Mouse (Mus musculus) yolk sac, embryonic 10.5 days (tissue): ENCODE measurements around the gene Ino80b.

ENCODE experiments used
- DNase-seq: peaks from one replicate; pipeline ENCODE4 v3.0.0-alpha.2; 2017; ENCODE audit warnings: low spot score

Gene Ino80b

DNA sequence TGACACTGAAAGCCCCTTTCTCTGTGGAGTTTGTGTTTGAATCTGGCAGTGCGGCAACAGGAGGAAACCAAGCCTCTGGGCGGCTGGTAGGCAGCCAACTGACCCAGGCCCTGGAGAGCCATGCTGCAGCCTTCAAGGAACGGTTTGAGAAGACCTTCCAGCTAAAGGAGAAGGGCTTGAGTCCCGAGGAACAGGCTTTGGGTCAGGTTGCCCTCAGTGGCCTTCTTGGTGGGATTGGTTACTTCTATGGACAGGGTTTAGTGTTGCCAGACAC is 8.1 kb downstream of the Ino80b start:
- DNase-seq = no peak

DNA sequence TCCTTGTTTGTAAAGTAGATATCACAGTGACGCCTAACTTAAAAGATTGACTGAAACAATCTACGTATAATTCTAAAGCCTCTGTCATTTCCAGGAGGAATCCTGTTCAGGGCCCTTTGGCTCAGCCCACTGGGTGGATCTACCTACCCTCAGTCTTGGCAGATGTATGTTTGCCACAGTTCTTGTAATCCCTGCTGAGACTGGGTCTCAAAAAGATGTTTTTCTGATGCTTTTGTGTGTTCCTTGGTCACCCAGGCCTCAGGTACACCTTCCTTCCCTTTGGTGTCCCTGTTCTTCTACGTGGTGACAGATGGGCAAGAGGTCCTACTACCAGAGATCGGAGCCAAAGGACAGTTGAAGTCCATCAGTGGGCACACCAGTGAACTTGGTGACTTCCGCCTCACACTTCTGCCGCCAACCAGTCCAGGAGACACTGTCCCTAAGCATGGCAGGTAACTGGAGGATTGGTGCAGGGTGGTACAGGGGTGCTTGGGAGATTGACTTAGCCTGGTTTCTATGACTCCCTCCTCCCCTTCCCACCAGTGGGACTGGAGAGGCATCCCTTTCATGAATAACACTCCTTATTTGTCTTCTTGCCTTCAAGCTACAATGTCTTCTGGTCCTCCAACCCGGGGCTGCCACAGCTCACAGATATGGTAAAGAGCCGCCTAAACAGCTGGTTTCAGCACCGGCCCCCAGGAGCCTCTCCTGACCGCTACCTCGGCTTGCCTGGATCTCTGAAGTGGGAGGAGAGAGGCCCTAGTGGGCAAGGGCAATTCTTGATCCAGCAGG is 8.7 kb downstream of the Ino80b start:
- DNase-seq = no peak

DNA sequence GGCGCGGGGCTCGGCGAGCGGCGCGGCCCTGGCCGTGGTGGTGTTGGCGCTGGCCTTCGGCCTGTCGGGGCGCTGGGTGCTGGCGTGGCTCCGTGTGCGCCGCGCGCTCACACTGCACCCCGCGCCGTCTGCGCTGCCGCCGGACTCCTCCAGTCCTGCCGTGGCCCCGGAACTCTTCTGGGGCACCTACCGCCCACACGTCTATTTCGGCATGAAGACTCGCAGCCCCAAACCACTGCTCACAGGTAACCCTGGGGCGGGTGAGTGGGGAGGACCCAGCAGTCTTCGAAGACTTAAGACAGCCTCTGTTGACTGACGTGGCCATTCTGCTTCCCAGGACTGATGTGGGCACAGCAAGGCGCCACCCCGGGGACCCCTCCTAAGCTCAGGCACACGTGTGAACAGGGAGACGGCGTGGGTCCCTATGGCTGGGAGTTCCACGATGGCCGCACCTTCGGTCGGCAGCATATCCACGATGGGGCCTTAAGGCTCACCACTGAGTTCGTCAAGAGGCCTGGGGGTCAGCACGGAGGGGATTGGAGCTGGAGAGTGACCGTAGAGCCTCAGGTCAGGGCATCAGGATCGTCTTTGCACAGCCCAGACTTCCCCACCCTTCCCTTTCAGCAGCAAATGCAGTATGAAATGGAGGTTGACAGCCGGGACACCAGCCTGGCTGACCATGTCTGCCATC is 9.4 kb downstream of the Ino80b start:
- no peak for DNase-seq

DNA sequence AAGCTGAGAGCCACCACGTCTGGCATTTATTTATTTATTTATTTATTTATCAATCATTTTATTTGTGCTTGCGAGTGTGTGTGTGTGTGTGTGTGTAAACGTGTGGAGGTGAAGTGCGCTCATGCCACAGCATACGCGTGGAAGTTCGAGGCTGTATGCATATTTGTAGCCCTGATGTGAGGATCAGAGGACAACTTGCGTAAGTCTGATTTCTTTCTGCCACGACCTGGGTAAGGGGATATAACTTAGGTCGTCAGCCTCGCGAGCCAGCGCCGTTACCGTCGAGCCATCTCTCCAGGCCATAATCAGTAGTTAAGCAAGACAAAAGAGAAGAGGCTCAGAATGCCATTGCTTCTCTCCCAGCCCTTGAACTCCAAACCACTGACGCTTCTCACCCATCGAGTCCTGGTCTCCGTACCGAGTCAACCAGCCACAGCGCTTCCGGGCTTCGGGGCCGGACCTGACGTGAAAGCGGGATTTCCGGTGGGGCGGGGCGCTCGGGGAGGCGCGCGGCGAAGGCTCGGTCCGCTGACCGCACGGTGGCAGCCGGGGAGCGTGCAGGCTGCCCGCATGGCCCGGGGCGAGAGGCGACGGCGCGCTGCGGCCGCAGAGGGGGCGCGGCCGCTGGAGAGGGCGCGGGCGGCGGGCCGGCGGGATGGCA is 10.1 kb downstream of the Ino80b start, which contains the start of gene Mogs:
Gene Mogs, plus strand, starts transcription at position 486 of the 661 bp plus-strand sequence.
- DNase-seq = peak; percentile 92

DNA sequence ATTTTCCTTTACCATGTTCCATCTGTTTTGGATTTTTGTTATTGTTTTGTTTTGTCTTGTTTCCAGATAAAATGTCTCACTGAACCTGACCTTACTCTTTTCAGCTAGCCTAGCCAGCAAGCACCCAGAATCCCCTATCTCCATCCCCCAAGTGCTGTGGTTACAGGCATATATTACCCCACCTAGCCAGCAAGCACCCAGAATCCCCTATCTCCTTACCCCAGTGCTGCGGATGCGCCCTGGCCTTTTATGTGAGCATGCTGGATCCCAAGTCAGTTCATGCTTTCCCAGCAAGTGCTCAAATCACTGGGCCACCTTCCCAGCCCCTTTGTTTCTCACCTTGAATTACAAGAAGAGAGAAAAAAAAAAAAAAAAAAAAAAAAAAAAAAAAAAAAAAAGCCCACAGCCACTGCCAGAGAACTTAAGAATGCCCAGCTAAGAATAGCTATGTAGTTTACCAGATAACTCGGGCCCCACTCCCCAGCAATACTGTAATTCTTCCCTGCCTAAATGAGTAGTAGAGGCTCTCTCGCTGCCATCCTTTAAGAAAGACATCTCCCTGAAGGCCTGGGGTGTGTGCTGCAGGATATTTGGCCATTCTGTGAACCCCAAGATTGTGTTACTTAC is 13.6 kb downstream of the Ino80b start:
- DNase-seq = no peak

DNA sequence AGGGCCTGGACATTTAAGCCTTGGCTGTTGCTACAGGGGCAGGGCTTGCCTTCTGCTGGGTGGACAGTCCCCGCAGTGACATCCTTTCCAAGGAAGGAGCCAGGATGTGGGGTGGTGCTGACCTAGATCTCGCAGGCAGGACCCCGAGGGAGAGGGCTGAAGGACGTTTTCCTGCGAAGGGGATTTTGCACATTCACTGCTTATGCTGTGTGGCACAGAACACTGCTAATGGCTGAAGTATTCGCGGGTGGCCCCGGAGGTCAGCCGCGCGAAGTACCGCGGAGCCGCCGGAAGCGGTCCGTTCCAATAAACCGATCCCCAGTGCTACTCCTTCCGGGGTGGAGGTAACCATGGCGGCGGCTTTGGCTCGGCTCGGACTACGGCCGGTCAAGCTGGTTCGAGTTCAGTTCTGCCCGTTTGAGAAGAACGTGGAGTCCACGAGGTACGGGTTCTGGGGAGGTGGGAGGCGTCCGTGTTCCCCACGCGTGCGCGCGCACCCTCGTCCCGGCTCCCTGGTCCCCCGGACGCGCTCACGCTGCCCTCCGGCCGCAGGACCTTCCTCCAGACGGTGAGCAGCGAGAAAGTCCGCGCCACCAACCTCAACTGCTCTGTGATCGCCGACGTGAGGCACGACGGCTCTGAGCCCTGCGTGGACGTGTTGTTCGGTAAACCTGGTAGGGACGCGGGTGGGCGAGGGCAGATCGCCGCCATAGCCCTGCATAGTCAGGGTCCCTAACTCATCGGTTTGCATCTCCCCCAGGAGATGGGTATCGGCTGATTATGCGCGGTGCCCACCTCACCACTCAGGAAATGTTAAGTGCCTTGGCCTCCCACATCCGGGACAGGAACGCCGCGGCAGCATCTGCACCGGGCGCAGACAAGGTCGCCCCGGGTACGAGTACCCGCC is 16.2 kb downstream of the Ino80b start, which contains the start of gene Mrpl53:
Gene Mrpl53, plus strand, starts transcription at position 279 of the 907 bp plus-strand sequence.
- DNase-seq = peak; percentile 83

DNA sequence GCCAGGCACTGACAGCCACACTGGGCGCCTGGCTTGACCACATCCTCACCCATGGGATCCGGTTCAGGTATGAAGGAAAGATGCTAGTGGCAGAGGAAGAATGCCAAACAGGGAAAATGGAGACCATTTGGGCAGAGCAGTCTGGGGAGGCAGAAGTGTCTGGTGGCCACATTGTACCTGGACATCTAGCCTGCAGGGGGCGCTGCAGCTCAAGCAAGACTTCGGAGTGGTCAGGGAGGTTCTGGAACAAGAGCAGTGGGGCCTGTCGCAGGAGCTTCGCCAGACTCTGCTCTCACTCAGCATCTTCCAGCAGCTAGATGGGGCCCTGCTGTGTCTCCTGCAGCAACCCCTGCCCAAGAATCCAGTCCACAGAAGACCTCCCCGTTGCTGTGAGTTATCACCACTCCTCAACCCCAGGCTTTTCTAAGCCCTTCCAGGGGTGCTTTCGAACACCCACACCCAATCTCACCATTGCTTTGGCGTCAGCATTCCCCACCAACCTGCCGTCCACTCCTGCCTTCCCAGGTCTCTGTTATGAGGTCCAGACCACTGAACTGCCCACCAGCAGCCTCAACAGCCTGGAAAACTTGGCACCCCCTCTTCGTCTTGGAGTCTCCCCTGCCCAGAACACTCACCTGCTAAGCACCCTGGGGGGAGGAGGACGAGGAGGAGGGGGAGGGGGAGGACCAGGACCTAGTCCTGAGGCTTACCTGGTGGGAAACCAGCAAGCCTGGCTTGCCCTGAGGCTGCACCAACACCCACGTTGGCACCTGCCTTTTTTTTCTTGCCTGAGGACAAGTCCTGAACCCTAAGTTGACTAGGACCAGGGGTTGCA is 17.4 kb downstream of the Ino80b start:
- DNase-seq = no peak

DNA sequence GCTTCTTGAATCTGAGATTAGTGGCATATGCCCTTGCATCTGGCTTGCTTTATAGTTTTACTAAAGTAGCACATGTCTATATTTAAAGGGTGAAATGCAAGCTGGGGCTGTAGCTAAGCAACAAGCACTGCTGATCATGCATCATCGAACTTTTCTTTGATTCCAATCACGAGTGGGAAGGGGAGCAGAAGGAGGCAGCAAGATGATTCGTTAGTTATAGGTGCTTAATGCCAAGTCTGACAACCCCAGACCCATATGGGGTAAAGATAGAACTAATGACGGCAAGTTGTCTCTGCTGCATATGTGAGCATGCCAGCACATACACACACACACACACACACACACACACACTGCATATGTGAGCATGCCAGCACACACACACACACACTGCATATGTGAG is 21.1 kb downstream of the Ino80b start:
- DNase-seq = no peak

DNA sequence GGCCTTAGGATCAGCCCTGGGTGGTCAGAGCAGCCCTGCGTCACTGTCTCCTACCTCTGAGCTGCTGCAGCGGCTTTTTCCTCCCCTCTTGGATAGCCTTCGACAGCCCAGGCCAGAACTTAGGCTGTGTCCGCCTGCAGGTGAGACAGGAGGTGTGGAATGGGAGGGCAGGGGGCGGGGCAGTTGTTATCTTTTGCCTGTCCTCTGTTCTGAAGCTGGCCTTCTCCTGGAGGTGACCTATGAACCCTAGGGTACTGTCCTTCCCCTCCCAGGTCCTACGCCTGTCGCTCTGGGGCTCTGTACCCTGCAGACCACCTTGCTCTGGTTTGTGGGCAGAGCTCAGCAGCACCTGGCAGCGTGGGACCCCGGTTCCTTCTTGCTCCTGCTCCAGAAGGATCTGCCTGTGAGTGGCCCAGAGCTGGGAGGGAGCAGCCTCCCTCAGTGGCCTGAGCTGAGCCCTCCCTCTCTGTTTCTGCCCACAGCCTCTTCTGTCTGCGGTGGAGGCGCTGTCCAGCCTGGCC is 22.0 kb downstream of the Ino80b start:
- peak; percentile 87 for DNase-seq

DNA sequence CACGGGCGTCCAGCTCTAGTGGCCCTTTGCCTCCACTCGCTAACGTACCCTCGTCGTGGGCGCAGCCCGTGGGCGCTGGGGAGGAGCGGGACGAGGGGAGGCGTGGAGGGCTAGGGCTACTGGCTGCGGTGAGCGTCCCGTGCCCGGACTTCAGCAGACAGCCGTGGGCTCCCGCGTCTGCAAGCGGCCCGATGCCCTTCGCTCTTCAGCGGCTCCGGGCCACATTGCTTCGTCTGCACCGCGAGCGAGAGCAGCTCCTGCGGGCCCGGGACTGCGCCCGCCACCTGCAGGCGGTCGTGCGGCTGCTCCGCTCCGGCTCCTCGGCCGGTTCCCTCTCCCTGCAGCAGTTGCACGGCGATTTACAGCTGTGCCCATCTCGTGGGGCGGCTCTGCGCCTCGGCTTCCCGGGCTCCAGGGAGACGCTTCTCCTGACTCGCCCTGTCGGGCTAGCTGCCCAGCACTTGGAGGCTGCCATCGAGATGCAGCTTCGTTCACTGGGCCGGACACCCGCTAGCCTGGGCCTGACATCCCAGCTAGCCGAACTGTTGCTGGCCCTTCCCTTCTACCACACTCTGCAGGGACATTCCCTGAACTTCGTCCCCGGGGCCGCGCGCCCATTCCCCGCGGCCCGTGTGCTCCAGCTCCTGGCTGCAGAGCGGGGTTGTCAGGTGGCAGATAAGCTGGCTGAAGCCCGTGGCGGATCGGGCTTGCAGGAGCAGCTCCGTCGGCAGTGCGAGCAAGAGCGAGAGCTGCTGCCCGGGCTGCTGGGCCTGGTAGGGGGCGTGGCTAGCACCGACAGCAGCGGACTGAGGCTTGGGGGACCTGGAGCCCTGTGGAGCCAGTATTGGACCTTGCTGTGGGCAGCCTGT is 23.3 kb downstream of the Ino80b start:
- peak; percentile 75 for DNase-seq

DNA sequence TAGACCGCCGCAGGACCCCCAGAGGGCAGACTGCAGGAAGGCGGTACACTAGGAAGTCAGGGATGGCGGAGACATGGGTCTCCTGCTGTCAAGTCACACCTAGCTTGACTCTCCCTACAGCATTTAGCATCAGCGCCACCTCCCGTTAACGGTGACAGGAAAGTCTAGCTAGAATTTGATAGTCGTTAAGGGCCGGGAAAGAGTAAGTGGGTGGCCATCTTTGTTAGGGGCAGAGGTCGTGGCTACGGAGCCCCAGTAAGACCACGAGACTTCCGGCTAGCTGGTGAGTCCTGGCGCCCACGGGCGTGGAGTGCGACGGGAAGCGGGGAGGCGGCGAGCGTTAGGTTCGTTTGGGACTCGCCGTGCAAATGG is 23.9 kb downstream of the Ino80b start, which contains the start of the genes Ccdc142 and Gm42688:
Gene Ccdc142, plus strand, starts transcription at position 286 of the 372 bp plus-strand sequence.
Gene Gm42688, plus strand, starts transcription at position 302 of the 372 bp plus-strand sequence.
- DNase-seq = peak; percentile 88

DNA sequence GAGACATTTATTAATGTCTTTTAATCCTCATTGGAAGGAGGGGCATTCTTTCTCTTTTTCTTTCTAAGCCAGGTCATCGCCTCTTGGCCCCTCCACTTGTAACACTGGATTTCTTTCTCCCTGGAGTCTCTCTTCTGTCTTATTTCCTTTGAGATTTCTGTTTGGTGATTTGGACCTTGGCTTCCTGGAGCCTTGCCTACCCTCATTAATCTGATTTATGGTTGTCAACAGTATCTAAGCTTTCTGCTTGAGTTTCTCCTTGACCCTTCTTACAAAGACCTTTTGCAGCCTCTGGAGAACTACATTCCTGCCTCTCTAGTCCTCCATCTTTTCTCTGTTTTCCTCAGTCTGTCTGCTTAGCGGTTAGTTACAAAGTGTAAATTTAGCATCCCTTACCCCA is 26.8 kb downstream of the Ino80b start:
- no peak for DNase-seq

DNA sequence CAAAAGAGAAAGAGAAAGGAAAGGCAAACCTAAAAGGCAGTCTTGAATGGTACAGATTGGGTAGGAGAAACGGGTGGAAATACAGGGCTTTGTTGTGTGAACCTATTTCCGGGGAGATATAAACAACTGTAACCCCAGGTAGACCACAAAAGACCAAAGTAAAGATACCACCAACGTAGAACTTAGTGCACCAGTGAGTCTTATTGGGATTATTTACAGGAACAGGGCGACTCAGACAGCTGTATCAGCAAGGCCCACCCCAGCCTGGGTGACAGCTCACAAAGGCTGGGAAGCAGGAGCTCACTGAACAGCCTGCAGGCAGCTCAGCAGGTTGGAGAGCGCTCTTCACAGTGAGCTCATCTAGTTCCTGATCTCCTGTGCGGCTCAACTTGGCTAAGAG is 29.3 kb downstream of the Ino80b start:
- DNase-seq = no peak

DNA sequence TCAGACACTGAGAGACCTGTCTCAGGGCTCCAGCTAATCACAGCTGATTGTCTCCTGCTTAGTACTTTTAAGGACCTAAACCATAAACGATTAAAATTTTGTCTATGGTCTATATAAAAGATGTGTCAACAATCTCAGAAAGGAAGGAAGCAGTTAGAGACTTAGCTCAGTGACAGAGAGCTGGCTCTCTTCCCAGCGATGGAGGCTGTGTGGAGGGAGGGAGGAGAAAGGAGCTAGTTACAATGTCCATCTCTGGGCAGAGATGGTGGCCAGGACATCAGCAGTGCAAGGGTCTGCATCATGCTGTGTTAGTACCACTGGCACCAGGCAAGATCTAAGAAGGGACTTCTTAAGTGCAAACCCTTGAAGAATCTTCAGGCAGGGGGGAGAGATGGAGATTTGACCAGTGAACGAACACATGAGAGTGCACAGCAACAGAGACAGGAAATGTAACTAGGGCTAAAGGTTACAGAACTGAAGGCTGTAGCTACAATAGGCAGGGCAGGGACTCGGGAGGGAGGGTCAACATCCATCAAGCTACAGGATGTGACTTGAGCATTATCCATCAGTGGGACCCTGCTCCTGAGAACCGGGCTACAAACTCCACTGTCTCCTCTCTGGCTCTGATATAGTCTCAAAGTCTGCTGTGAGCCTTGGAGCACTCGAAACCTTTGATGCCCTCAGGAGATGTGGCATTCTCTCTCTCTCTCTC is 32.7 kb downstream of the Ino80b start:
- DNase-seq = no peak

DNA sequence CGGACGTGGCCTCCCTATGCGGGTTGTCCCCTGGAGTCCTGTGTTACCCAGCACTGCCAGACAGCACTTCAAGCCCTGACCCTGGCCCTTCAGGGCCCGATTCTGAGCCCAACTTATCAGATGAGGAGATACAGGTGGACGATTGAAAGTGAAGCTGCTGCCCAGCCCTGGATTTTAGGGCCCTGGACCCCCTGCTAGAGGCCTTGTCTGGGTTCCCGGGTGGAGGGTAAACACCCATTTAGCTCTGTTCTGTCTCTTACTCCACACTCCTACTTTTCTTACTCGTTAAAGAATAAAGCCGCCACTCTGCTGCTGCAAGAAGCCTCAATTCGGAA is 37.3 kb downstream of the Ino80b start:
- no peak for DNase-seq

DNA sequence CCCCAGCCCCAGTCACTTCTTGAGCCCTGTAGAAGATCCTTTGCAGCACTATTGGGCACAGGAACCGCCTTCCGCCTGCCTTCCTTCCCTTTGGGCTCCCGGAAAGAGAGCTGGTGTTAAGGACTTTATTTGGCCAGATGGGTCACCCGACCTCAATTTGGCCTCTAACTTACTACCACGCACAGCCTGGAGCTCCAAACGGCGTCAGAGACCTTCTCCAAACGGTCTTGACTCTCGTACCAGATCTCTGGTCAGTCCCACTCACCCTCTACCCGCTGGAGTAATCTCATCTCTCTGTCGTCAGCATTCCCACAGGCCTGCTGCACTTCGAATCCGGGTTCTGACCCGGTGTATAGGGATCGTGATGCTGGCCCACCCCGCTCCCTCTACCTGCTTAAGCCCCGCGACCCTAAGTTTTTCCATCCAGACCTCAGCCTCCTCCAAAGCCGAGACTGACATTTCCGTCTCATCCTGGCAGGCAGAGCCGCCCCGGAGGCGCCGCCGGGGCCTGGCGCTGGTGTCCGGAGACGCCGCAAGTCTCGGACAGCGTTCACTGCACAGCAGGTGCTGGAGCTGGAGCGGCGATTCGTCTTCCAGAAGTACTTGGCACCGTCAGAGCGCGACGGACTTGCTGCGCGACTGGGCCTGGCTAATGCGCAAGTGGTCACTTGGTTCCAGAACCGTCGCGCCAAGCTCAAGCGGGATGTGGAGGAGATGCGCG is 37.9 kb downstream of the Ino80b start:
- no peak for DNase-seq

DNA sequence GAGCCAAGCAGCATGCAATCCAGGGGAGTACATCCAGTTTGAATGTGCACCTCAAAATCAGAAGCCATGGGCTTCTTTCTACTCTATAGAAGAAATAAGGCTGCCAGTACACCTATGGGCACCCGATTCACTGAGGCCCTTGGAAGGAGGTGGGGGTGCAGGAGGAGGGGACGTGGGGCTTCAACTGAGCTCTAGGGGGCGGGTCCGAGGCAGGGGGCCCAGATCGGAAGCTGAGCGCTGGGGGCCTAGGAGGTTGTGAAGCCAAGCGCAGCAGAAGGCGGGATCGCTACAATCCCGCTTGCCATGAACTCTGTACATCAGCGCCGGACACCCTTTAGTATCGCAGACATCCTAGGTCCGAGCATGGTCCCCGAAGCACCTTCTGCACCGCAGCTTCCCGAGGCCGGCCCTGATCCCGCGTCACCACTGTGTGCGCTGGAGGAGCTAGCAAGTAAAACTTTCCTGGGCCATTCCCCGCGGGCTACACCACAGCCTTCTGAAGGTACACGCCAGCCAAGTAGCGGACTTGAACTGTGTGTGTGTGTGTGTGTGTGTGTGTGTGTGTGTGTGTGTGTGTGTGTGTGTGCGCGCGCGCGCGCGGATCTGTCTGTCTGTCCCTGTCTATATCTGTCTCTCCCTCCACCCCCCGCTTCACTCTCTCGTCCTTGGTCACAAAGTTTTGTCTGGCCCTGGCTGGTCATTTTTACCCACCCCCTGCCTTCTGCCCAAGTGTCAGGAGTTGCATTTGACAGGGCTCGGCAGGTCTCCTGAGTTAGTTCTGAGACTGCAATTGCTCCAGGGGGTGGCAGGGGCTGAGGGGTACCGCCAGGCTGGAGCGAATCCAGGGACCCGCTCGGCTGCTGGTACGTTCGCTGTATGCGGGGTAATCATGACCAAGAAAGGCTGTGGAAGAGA is 38.9 kb downstream of the Ino80b start, which contains the start of gene Lbx2:
Gene Lbx2, plus strand, starts transcription at position 247 of the 915 bp plus-strand sequence.
- no peak for DNase-seq
